Mouse (Mus musculus): ENCODE results near the gene Fam83c. TPM values are rescaled to one million over a fixed set of nuclear protein-coding genes. Genes with fewer than 3 reads are reported as not detected.
"Not testable (repeated sequence)": the region's sequence is repeated elsewhere in the genome, so short reads cannot be mapped to it uniquely, and the experiment has no call there.

The Fam83c gene
- polyA plus RNA-seq, 1 experiment from 2014 or later, result 0.36 TPM

DNA sequence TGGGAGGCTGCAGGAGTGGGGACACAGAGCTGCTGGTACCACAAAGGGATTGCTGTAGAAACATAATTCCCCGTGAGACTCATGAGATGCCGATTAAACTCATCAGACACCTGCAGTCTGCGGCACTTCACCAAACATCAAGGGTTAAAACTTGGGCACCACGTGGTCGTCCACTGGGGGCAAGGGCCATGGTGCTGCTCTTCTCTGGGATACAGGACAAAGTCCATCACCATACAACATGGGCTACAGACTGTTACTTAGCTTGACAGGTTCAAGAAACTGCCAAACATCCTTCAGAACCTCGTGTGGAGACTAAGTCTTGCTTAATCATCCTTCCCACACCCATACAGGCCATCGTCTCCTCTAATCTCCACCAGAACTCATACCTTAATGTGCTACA lies 25.4 kb upstream of the Fam83c start:
- Histone ChIP-seq H3K36me3 (peaks cover 17% of the 10 kb centered on the region), H3K4me3 (no peak overlapping the region), H3K9ac (no peak overlapping the region), H3K4me1 (peaks cover 5% of the 10 kb centered on the region; the same call in 1 of the 2 replicates), H3K9me3 (no peaks in the 10 kb centered on the region), H3K4me2 (replicated peaks) (no peak overlapping the region), H3K27ac (no peak overlapping the region), H3K27me3 (no peaks in the 10 kb centered on the region)
- no peak for ATAC-seq (ENCODE audit: insufficient number of reproducible peaks, insufficient read depth, low FRiP score, low TSS enrichment)
- WGBS, result 82% methylated on average over 7 of the region's 7 CpGs

- H3K9me3 ChIP-seq, result no peaks in the 10 kb centered on the region
- no peak overlapping the region for H3K27ac ChIP-seq
- no peak for ATAC-seq (ENCODE audit: insufficient number of reproducible peaks, insufficient read depth, low FRiP score, low TSS enrichment)
- WGBS, result 72% methylated on average over 5 of the region's 5 CpGs
- H3K27me3 ChIP-seq, result no peaks in the 10 kb centered on the region
- no peaks in the 10 kb centered on the region for H3K4me1 ChIP-seq
- no peak overlapping the region for H3K4me3 ChIP-seq
- H3K36me3 ChIP-seq, result peaks cover 37% of the 10 kb centered on the region
- H3K9ac ChIP-seq, result no peak overlapping the region
- H3K4me2 ChIP-seq (replicated peaks), result no peak overlapping the region
Measured at GRCm38 (mm10) chr2:155852536-155852935, 17.9 kb upstream of the Fam83c start.

GRCm38 (mm10) chr2:155850120-155850519 lies 15.5 kb upstream of the Fam83c start:
- 88% methylated on average over 7 of the region's 7 CpGs for WGBS
- H3K9me3 ChIP-seq, result no peaks in the 10 kb centered on the region
- no peak overlapping the region for H3K27ac ChIP-seq
- no peak overlapping the region for H3K4me3 ChIP-seq
- H3K36me3 ChIP-seq, result peaks cover 46% of the 10 kb centered on the region
- H3K27me3 ChIP-seq, result no peaks in the 10 kb centered on the region
- no peaks in the 10 kb centered on the region for H3K4me1 ChIP-seq
- ATAC-seq (ENCODE audit: insufficient number of reproducible peaks, insufficient read depth, low FRiP score, low TSS enrichment), result no peak
- H3K9ac ChIP-seq, result no peak overlapping the region
- H3K4me2 ChIP-seq (replicated peaks), result no peak overlapping the region

- Histone ChIP-seq H3K27me3 (no peaks in the 10 kb centered on the region), H3K27ac (no peak overlapping the region), H3K9me3 (no peaks in the 10 kb centered on the region), H3K4me3 (no peak overlapping the region), H3K36me3 (peaks cover 46% of the 10 kb centered on the region), H3K4me1 (no peaks in the 10 kb centered on the region), H3K4me2 (replicated peaks) (no peak overlapping the region), H3K9ac (no peak overlapping the region)
- no peak for ATAC-seq (ENCODE audit: insufficient number of reproducible peaks, insufficient read depth, low FRiP score, low TSS enrichment)
- 60% methylated on average over 7 of the region's 7 CpGs for WGBS
Measured at GRCm38 (mm10) chr2:155849464-155849863, 14.8 kb upstream of the Fam83c start.

DNA sequence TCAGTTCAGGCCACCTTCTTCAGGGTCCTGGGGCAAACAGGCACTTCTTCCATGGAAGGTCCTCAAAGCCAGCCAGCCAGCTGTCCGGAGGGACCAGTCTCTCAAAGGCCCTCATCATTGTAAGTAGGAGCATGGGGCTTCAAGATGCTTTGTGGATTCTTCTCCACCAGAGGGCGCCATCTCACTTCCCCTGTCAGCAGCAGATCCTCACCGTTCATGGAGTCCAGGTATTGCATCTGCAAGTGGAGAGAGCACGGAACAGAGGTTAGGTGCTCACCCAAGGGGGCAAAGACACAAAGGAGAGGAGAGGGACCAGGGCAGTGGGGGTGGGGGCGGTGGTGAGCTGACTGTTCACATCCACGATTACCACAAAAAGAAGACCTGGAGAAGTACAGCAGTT lies 13.6 kb upstream of the Fam83c start:
- Histone ChIP-seq H3K27me3 (no peaks in the 10 kb centered on the region), H3K4me1 (no peaks in the 10 kb centered on the region), H3K36me3 (peaks cover 41% of the 10 kb centered on the region), H3K9me3 (no peaks in the 10 kb centered on the region), H3K9ac (no peak overlapping the region), H3K4me2 (replicated peaks) (no peak overlapping the region), H3K27ac (no peak overlapping the region), H3K4me3 (no peak overlapping the region)
- 28% methylated on average over 6 of the region's 6 CpGs for WGBS
- ATAC-seq (ENCODE audit: insufficient number of reproducible peaks, insufficient read depth, low FRiP score, low TSS enrichment), result peak; percentile 70

- no peak for ATAC-seq (ENCODE audit: insufficient number of reproducible peaks, insufficient read depth, low FRiP score, low TSS enrichment)
- Histone ChIP-seq H3K9ac (no peak overlapping the region), H3K4me3 (no peak overlapping the region), H3K27ac (no peak overlapping the region), H3K36me3 (peaks cover 38% of the 10 kb centered on the region), H3K9me3 (no peaks in the 10 kb centered on the region), H3K27me3 (no peaks in the 10 kb centered on the region), H3K4me2 (replicated peaks) (no peak overlapping the region), H3K4me1 (no peaks in the 10 kb centered on the region)
- 73% methylated on average over 8 of the region's 8 CpGs for WGBS
Measured at GRCm38 (mm10) chr2:155846930-155847329, 12.3 kb upstream of the Fam83c start.

DNA sequence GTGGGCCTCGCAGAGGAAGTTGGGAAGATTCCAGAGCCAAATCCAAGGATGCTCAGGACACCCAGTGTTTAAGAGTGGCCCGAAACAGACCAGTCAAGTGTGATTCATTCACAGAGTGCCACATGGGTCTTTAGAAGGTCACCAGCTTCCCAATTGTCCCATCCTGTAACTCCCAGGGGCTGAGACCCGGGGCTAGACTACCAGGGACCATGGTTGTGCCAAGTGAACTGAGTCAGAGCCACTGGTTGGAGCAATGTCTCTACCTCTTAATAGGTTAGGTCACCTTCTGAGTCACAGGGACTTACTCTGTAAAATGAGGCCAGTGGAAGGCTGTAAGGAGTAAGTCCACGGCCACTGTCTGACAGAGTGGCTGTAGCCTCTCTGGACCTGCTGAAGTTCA lies 4.3 kb upstream of the Fam83c start:
- no peaks in the 10 kb centered on the region for H3K9me3 ChIP-seq
- H3K4me2 ChIP-seq (replicated peaks), result no peak overlapping the region
- H3K4me3 ChIP-seq, result no peak overlapping the region
- no peak for ATAC-seq (ENCODE audit: insufficient number of reproducible peaks, insufficient read depth, low FRiP score, low TSS enrichment)
- H3K36me3 ChIP-seq, result no peaks in the 10 kb centered on the region
- H3K4me1 ChIP-seq, result no peaks in the 10 kb centered on the region
- H3K27ac ChIP-seq, result no peak overlapping the region
- no peak overlapping the region for H3K9ac ChIP-seq
- 0 out of 2 replicates have a peak, but pooled peaks cover 11% of the 10 kb centered on the region for H3K27me3 ChIP-seq
- WGBS, result 88% methylated on average over 4 of the region's 4 CpGs

- no peaks in the 10 kb centered on the region for H3K4me1 ChIP-seq
- no peak overlapping the region for H3K27ac ChIP-seq
- H3K4me3 ChIP-seq, result no peak overlapping the region
- H3K36me3 ChIP-seq, result no peaks in the 10 kb centered on the region
- H3K9me3 ChIP-seq, result no peaks in the 10 kb centered on the region
- no peak overlapping the region for H3K9ac ChIP-seq
- 63% methylated on average over 3 of the region's 3 CpGs for WGBS
- no peak for ATAC-seq (ENCODE audit: insufficient number of reproducible peaks, insufficient read depth, low FRiP score, low TSS enrichment)
- H3K27me3 ChIP-seq, result 0 out of 2 replicates have a peak, but pooled peaks cover 11% of the 10 kb centered on the region
- H3K4me2 ChIP-seq (replicated peaks), result no peak overlapping the region
Measured at GRCm38 (mm10) chr2:155837961-155838360, 3.3 kb upstream of the Fam83c start.

- H3K27me3 ChIP-seq, result 0 out of 2 replicates have a peak, but pooled peaks cover 11% of the 10 kb centered on the region
- not testable (repeated sequence) for H3K4me1 ChIP-seq; H3K9ac ChIP-seq; H3K4me2 ChIP-seq (replicated peaks); H3K4me3 ChIP-seq; H3K9me3 ChIP-seq; H3K36me3 ChIP-seq; ATAC-seq (ENCODE audit: insufficient number of reproducible peaks, insufficient read depth, low FRiP score, low TSS enrichment); H3K27ac ChIP-seq
- 73% methylated on average over 1 of the region's 1 CpGs for WGBS
Measured at GRCm38 (mm10) chr2:155832087-155832486, 2.6 kb downstream of the Fam83c start.

- Histone ChIP-seq H3K27ac (no peak overlapping the region), H3K27me3 (0 out of 2 replicates have a peak, but pooled peaks cover 11% of the 10 kb centered on the region), H3K36me3 (no peaks in the 10 kb centered on the region), H3K9me3 (no peaks in the 10 kb centered on the region), H3K4me1 (peaks cover 10% of the 10 kb centered on the region), H3K4me2 (replicated peaks) (no peak overlapping the region), H3K9ac (no peak overlapping the region), H3K4me3 (no peak overlapping the region)
- whole genome bisulfite sequencing, result 63% methylated on average over 9 of the region's 9 CpGs
- ATAC-seq (ENCODE audit: insufficient number of reproducible peaks, insufficient read depth, low FRiP score, low TSS enrichment), result no peak
Measured at GRCm38 (mm10) chr2:155831302-155831701, 3.4 kb downstream of the Fam83c start.

- 92% methylated on average over 8 of the region's 8 CpGs for WGBS
- H3K4me1 ChIP-seq, result peaks cover 10% of the 10 kb centered on the region
- H3K9me3 ChIP-seq, result no peaks in the 10 kb centered on the region
- no peak overlapping the region for H3K27ac ChIP-seq
- no peak overlapping the region for H3K4me3 ChIP-seq
- H3K9ac ChIP-seq, result no peak overlapping the region
- H3K36me3 ChIP-seq, result no peaks in the 10 kb centered on the region
- no peak overlapping the region for H3K4me2 ChIP-seq (replicated peaks)
- 0 out of 2 replicates have a peak, but pooled peaks cover 11% of the 10 kb centered on the region for H3K27me3 ChIP-seq
- ATAC-seq (ENCODE audit: insufficient number of reproducible peaks, insufficient read depth, low FRiP score, low TSS enrichment), result no peak
Measured at GRCm38 (mm10) chr2:155830841-155831240, 3.8 kb downstream of the Fam83c start.

DNA sequence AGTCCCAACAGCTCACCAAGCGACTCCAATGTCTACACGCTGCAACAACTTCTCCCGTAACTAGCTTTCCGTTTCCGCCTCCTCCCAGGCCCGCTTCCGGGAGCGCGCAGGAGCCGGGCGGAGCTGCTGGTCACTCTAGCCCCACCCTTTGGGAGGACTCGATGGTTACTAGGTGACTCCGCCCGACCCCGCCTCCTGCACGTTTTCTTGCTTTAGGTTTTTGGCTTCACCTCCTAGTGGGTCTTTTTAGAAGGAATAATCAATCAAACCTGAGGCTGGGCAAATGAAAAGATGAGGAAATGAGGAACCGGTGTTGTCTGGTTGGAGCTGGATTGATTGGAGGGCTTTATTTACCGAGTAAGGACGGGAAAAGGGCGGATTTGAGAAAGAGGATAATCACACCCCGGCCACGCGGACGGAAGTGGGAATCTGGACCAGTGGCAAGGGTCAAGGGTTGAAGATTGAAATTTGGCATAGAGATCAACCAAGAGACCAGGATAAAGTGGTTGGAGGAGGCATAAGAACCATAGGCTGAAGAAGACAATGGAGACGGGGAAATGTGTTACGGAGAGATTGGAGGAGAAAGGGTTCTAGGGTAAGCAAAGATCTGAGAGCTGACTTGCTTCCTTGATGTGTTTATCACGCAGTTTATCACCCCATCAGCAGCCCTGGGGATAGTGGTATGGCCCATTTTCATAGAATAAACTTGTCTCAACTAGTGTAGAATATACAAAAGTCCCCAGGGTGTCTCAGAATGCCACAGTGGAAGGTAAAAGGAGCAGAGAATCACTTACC lies 7.8 kb downstream of the Fam83c start, which contains the start of gene Eif6:
TSS of gene Eif6 (minus strand) at position 296 of the 795 bp plus-strand sequence.
- Histone ChIP-seq H3K27me3 (no peaks in the 10 kb centered on the region), H3K36me3 (peaks cover 22% of the 10 kb centered on the region), H3K4me3 (peak within 1 kb of the TSS; percentile 96), H3K9me3 (no peaks in the 10 kb centered on the region), H3K27ac (peak within 1 kb of the TSS; percentile 82), H3K9ac (peak within 1 kb of the TSS; percentile 81), H3K4me2 (replicated peaks) (peak within 1 kb of the TSS; percentile 85), H3K4me1 (peaks cover 18% of the 10 kb centered on the region)
- WGBS, result 4% methylated on average over 27 of the region's 27 CpGs
- ATAC-seq (ENCODE audit: insufficient number of reproducible peaks, insufficient read depth, low FRiP score, low TSS enrichment), result peak; percentile 92

Data from embryonic facial prominence, embryonic 12.5 days (tissue).